Mouse (Mus musculus) heart, embryonic 15.5 days (tissue): ENCODE results near the gene Gm16440. TPM values are rescaled to one million over a fixed set of nuclear protein-coding genes. Genes with fewer than 3 reads are reported as not detected.
"Not testable (repeated sequence)": the region's sequence is repeated elsewhere in the genome, so short reads cannot be mapped to it uniquely, and the experiment has no call there.

Source experiments
- ATAC-seq: fragments of 200-750 bp; cut with Nextera tagmentation; replicated peaks from 2 replicates; pipeline ENCODE4 v1.8.0; 2017; ENCODE audit warnings: low read depth, moderate TSS enrichment; ENCODE audit not compliant: insufficient number of reproducible peaks, insufficient read depth, low FRiP score
- H3K27ac ChIP-seq: fragments of 300-500 bp; sonication (generic); 2 replicates; pipeline ENCODE4 v1.5.1; 2015; ENCODE audit warnings: mild to moderate bottlenecking, inconsistent platforms
- H3K27me3 ChIP-seq: fragments of 300-500 bp; sonication (generic); 2 replicates; pipeline ENCODE4 v1.6.1; 2015; ENCODE audit warnings: inconsistent platforms
- H3K36me3 ChIP-seq: fragments of 300-500 bp; sonication (generic); 2 replicates; pipeline ENCODE4 v1.6.1; 2015; ENCODE audit warnings: mild to moderate bottlenecking, inconsistent platforms
- H3K4me1 ChIP-seq: fragments of 300-500 bp; sonication (generic); replicated peaks from 2 replicates; pipeline ENCODE4 v1.6.1; 2015; ENCODE audit warnings: inconsistent platforms
- H3K4me2 ChIP-seq: fragments of 300-500 bp; sonication (generic); 2 replicates; pipeline ENCODE4 v1.6.1; 2015; ENCODE audit warnings: inconsistent platforms, mild to moderate bottlenecking, moderate library complexity
- H3K4me3 ChIP-seq: fragments of 300-500 bp; sonication (generic); 2 replicates; pipeline ENCODE4 v1.5.1; 2015; ENCODE audit warnings: mild to moderate bottlenecking, inconsistent platforms
- H3K9ac ChIP-seq: fragments of 300-500 bp; sonication (generic); 2 replicates; pipeline ENCODE4 v1.6.1; 2015; ENCODE audit warnings: mild to moderate bottlenecking, inconsistent platforms
- H3K9me3 ChIP-seq: fragments of 300-500 bp; sonication (generic); replicated peaks from 2 replicates; pipeline ENCODE4 v1.6.1; 2016; ENCODE audit warnings: inconsistent platforms
- WGBS: fragments of 180-500 bp; shearing (Covaris S2); methylation state at CpG from one replicate; pipeline ENCODE4 v1.1.7; 2015; ENCODE audit warnings: mixed read lengths; 5-methylcytosine and 5-hydroxymethylcytosine counted together
- polyA plus RNA-seq: library from polyadenylated mRNA; unstranded; fragments of >200 nt; fragmentation: Nextera tagmentation; extraction: Ambion mirVana; gene quantifications from 2 replicates; pipeline ENCODE4 v1.2.1, GENCODE M21; 2015

Gm16440 gene
- not detected in 2 replicates for polyA plus RNA-seq

GRCm38 (mm10) chr14:6390219-6390618, at the start of gene Gm16440:
Gm16440 (minus strand) TSS chr14:6390319.
- not testable (repeated sequence) for H3K27ac ChIP-seq, H3K4me1 ChIP-seq, H3K9ac ChIP-seq, H3K36me3 ChIP-seq, ATAC-seq, H3K4me3 ChIP-seq, H3K9me3 ChIP-seq, H3K27me3 ChIP-seq, H3K4me2 ChIP-seq
- WGBS, result 72% methylated on average over 2 of the region's 4 CpGs

- not testable (repeated sequence) for H3K9me3 ChIP-seq, H3K9ac ChIP-seq, H3K36me3 ChIP-seq, H3K27ac ChIP-seq, ATAC-seq, H3K4me1 ChIP-seq, H3K27me3 ChIP-seq
- Histone ChIP-seq H3K4me2 (peak overlapping the region; percentile 55), H3K4me3 (peak overlapping the region; percentile 38)
- 7% methylated on average over 26 of the region's 42 CpGs for WGBS
These were observed 36.6 kb upstream of the Gm16440 start for GRCm38 (mm10) chr14:6426766-6427165.

GRCm38 (mm10) chr14:6426353-6426752, 36.2 kb upstream of the Gm16440 start:
- Histone ChIP-seq H3K4me3 (peak overlapping the region; percentile 38), H3K4me2 (peak overlapping the region; percentile 55)
- H3K9me3 ChIP-seq, H3K36me3 ChIP-seq, H3K27me3 ChIP-seq, H3K4me1 ChIP-seq, H3K9ac ChIP-seq, H3K27ac ChIP-seq, ATAC-seq: not testable (repeated sequence)
- 21% methylated on average over 22 of the region's 22 CpGs for WGBS

DNA sequence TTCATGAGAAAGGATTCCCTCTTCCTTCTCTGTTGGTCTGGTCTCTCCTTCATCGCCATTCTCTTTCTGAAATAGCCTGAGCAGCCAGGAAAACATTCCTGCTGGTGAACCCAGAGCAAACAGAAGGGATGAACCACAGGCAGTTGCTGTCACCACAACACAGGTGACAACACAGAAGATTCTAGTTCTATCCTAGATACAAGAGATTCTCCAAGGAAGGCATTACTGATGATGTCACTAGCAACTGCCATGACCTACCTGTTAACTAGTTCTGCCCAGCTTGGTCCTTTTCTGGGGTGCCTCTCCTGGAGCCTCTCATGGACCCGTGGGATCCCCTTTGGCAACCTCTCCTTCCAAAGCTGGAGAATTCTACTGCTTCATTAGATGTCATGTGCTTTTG, 22.3 kb upstream of the Gm16440 start, which contains the start of gene Gm3591:
Gene Gm3591, minus strand, starts transcription at position 101 of the 400 bp plus-strand sequence.
- H3K4me1 ChIP-seq, H3K4me2 ChIP-seq, ATAC-seq, H3K27ac ChIP-seq, H3K9me3 ChIP-seq, H3K36me3 ChIP-seq, H3K4me3 ChIP-seq, H3K27me3 ChIP-seq, H3K9ac ChIP-seq: not testable (repeated sequence)
- WGBS, result no CpG with 5 or more reads among the region's 2 CpGs

- not testable (repeated sequence) for H3K27me3 ChIP-seq, H3K9me3 ChIP-seq, ATAC-seq, H3K36me3 ChIP-seq, H3K9ac ChIP-seq, H3K27ac ChIP-seq, H3K4me1 ChIP-seq, H3K4me3 ChIP-seq, H3K4me2 ChIP-seq
- WGBS, result no CpG with 5 or more reads among the region's 10 CpGs
These were observed 46.5 kb downstream of the Gm16440 start, which contains the start of gene Gm3618 for GRCm38 (mm10) chr14:6343578-6343977. Gm3618 (minus strand) TSS chr14:6343678.

Other genes with a start within 250 kb of the Gm16440 start
- not detected in 2 replicates for gene Gm21560, start 171.0 kb downstream of the Gm16440 start, polyA plus RNA-seq
- 2.6 and 2.7 TPM in 2 replicates for gene Gm3411, start 103.1 kb downstream of the Gm16440 start, polyA plus RNA-seq
- 0.21 and 0.22 TPM in 2 replicates for gene Gm21103, start 85.5 kb downstream of the Gm16440 start, polyA plus RNA-seq
- gene Gm3618, start 46.6 kb downstream of the Gm16440 start, polyA plus RNA-seq, result not detected in 2 replicates
- gene Gm3591, start 22.2 kb upstream of the Gm16440 start, polyA plus RNA-seq, result 2.2 and 2.3 TPM in 2 replicates
- not detected in 2 replicates for gene Gm3594, start 54.3 kb upstream of the Gm16440 start, polyA plus RNA-seq
- 0.15 TPM in 1 of 2 replicates, not detected in the other for gene Gm8356, start 147.0 kb upstream of the Gm16440 start, polyA plus RNA-seq
- gene Gm3629, start 200.3 kb upstream of the Gm16440 start, polyA plus RNA-seq, result 0.32 and 0.59 TPM in 2 replicates
- gene Gm3460, start 232.1 kb upstream of the Gm16440 start, polyA plus RNA-seq, result not detected in 2 replicates